Mouse (Mus musculus) kidney, postnatal 25 days (tissue): ENCODE results near the gene Dnaaf3.
"Not testable (repeated sequence)": the region's sequence is repeated elsewhere in the genome, so short reads cannot be mapped to it uniquely, and the experiment has no call there.

Source experiments
- DNase-seq, 2 experiments: peaks; one replicate each; pipeline ENCODE4 v3.0.0; 2021; ENCODE audit warnings: mixed read lengths in 2 of 2

Gene Dnaaf3

DNA sequence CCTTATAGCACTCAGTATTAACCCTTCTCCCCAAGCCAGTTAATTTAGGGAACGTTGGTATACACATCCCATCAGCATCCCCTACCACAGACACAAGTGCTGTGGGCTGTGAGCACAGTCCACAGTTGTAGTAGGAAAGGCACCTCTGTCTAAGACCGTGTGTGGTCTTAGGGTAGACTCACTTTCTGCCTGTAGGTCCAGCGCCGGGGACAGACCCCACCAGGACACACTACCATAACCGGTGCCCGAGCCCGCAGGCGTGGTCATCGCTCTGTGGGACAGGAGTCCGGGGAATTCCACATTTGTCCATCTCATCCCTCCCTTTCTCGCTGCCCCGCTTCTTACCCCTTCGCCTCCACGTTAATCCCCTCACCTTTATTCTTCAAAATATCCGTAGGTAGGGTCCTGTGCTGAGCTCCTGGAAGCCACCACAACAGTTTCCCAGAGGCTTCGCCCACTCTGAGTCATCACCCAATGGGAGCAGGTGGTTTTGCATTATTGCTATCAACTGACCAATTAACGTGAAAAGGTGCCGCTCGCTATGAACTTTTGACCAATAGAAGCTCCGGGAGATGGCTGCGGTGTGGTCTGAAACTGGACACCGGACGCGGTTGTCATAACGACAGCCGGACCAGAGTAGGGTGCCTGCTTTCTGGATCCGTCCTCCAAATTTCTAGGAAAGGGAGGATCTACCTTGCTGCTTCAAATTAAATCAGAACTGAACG, at the start of gene Dnaaf3:
Gene Dnaaf3 (minus strand): TSS at position 449 of the 725 bp plus-strand sequence.
- peak; percentile 81 to 92 for DNase-seq

DNA sequence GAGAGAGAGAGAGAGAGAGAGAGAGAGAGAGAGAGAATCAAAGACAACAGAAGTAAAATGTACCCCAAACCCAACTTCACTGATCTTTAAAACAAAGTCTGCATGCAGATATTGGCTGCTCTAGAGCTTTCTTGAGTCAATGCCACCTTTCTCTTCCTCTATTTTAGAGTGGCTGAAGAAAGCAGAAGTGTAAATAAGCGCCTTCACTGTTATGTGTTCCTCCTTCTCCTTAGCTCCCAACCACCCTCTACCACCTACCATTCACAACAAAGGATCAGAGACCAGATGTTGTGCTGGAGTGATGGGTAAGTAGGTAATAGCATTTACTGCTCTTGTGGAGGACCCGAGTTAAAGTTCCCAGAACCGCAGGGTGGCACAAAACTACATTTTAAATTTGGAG, 49.2 kb upstream of the Dnaaf3 start:
- DNase-seq, result not testable (repeated sequence)

DNA sequence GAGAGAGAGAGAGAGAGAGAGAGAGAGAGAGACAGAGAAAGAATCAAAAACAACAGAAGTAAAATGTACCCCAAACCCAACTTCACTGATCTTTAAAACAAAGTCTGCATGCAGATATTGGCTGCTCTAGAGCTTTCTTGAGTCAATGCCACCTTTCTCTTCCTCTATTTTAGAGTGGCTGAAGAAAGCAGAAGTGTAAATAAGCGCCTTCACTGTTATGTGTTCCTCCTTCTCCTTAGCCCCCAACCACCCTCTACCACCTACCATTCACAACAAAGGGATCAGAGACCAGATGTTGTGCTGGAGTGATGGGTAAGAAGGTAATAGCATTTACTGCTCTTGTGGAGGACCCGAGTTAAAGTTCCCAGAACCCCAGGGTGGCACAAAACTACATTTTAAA, 40.1 kb upstream of the Dnaaf3 start:
- not testable (repeated sequence) for DNase-seq

DNA sequence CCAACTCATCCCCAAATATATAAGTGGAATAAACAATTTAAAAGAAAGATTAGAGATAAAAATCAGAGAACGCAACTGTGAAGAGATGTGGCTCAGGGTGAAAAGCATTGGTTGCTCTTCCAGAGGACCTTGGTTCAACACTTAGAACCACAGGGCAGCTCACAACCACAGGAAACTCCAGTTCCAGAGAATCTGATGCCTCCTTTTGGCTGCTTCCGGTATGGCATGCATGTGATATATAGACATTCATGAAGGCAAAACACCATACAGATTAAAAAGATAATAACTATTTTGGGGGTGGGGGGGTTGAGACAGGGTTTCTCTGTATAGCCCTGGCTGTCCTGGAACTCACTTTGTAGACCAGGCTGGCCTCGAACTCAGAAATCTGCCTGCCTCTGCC, 30.4 kb upstream of the Dnaaf3 start:
- no peak for DNase-seq

DNA sequence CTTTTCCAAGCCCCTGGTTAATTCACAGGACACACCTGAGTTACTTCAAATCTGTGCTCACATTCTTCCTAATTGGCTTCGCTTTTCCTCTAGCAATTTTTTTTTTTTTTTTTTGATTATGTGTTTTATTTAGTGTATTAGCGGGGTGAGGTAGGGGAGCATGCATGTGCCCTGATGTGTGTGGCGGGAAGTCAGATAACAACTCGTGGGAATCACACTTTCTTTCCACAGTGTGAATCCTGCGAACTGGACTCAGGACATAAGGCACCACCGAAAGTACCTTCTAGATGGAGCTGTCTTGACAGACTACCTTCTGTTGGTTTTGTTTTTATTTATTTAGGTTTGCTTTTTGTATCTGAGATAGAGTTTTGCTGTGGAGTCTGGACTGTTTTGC, 24.9 kb upstream of the Dnaaf3 start:
- DNase-seq, result no peak

DNA sequence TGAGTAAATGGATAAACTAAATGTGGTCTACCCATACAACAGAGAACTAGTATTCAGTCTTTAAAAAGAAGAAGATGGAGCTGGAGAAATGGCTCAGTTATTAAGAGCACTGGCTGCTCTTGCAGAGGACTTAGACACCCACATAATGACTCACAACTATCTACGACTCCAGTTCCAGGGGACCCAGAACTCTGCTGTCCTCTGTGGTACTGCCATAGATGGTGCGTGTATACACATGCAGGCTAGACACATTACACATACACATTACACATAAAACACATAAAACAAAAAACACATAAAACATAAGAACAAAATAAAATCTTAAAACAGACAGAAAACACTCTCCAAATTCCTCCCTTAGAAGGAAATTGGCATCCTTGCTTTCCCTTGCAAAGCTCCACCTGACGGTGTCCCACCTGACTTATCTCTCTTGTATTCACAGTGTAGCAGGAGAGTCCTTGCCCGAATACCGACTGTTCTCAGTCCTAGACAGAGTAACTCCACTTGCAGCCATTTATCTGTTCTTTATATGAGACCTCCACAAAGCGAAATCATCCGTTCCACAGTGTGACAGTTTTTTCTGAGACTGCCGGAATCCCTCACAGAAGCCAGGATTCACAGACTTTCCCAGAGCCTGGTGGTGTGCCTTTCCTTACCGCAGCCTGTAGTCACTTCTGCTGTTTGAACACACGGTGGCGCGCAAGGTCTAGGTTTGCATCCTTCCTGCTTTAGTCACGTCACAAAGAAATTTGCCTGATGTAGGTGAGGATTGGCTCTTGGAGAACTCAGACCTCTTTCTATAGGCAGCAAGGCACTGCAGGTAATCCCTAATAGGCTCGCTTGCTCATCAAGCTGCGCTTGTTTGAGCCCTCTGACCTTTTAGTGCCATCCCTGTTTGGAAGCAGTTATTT, 24.3 kb upstream of the Dnaaf3 start:
- DNase-seq, result peak; percentile 74 to 75

DNA sequence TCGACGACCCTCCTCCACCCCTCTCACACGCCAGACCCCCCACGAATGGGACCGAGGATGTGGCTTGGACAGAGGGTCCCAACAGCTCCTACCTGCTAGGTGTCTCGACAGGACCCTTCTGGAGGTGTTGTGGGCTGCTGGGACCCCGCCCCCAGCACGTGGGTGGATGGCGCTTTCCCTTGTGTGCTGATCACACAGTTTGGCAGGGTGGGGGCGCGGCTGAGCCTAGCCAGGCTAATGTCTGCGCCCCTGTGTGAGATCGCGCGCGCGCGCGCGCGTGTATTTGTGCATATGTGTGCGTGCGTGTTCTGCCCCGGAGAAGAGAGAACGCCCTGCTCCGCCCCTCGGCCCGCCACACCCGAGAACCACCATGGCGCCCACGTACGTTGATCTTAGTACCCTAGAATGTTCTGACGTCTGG, 15.0 kb upstream of the Dnaaf3 start, which contains the start of gene Syt5:
Gene Syt5 (minus strand): TSS at position 321 of the 421 bp plus-strand sequence.
- no peak for DNase-seq

DNA sequence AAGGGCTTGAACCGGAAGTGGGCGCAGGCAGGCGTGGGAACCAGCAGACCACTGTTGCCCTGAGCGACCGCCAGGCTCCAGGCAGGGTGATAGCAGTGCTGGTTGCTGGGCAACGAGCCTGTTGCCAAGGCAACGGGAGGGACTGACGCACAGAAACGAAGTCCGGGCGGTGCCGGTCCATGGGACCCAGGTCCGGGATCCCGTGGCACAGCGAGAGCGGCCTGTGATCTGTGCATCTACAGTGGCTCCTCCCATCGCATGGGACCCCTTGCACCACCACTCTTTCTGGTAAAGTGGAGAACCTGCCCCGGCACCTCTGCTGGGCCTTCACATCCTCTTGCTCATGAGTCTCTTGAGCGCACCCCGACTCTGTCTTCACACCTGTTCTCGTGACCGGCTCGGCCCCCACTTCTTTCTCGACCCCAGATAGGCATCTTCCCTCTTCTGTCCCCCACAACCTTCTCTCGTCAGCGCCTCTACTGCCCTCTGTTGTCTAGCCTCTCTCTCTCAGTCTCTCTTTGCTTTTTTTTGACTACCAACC, 14.4 kb upstream of the Dnaaf3 start:
- peak; percentile 38 to 72 for DNase-seq

DNA sequence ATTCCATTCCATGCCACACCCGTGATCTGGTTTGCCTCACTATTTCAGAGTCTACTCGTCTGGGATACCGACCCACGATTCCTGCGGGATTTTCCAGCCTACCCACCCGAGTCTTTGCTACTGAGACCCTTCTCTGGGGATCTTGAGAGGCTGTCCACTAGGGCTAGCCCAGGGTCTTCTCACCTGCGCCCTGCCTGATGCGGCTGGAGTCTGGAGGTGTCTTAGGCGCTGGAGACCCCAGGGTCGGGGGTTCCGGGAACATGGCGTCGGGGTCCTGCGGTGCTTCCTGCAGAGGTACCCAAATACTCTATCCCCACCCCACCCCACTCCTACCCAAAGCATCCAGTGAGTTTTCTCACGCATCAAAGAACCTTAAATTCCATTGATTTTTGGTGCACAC, 13.8 kb upstream of the Dnaaf3 start:
- DNase-seq, result no peak

DNA sequence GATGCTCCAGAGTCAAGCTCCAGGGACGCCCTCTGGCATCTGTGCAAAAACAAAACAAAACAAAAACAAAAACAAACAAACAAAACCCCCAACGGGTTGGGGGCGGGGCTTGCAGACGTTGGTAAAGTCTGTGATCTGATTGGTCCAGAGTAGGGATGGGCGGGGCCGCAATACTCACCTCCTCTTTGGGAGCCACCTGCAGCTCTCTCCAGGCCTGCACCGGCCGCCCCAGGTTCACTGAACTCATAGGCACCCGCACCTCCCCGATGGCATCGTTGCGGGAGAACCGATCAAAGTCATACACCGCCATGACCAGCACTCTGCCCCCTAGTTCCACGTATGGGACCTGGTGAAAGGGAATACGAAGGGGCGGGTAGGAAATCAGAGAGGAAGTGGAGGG, 9.8 kb upstream of the Dnaaf3 start:
- no peak for DNase-seq

DNA sequence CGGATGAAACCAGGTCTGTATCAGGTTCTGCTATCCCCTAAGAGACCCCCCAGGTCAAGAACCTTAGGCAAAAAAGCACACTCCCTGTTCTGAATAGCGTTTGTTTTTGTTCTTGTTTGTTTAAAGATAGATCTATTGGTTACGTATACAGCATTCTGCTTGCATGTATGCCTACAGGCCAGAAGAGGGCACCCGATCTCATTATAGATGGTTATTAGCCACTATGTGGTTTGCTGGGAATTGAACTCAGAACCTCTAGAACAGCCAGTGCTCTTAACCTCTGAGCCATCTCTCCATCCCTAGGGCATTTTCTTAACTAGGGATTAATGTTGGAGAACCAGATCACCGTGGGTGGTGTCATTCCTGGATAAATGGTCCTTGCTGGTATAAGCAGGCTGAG, 9.1 kb upstream of the Dnaaf3 start:
- no peak for DNase-seq

DNA sequence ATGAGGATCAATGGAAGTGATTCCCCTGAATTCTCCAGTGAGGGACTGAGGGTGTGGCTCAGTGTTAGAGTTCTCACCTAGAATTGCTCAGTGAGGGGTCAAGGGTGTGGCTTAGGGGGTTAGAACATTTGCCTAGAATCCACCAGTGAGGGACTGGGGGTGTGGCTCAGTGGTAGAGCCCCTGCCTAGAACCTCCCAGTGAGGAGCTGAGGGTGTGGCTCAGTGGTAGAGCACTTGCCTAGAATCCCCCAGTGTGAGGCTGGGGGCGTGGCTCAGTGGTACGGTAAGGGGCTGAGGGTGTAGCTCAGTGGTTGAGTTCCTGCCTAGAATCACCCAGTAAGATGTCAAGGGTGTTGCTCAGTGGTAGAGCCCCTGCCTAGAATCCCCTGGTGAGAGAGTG, 6.8 kb upstream of the Dnaaf3 start:
- no peak for DNase-seq

DNA sequence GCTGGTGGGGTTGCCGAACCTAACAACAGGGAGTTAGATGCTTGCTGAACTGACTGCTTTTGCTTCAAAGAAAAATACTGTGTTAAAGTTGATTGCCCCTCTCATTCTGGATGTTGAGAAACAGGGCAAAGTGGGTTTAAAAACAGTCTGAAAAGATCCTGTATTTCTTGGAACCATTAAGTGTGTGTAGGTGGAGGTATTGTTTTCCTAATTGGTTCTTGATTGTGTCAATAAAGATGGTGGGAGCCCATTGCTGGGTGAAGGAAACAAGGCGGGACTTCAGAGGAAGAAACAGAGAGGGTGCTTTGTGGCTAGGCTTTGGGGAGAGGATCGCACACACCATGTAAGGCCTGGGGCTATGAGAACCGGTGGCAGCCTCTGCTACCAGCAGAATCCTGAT, 4.9 kb upstream of the Dnaaf3 start:
- DNase-seq, result no peak

DNA sequence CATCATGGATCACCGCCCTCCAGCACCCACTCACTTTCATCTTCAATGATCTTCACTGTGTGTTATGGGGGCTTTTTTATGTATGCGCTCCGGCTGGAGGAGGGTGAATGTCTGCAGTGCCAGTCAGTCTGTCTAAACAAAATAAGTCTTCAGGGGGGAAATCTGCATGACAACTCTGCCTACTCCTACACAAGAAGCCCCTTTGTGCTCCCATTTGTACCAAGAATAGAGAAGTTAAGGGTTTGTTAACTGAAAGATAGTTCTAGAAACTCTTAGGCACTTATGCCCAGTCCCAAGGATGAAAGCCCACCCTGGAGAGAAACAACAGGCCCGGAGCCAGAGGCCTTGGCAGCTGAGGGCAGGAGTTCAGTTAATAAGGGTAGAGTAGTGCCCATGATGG, 4.1 kb upstream of the Dnaaf3 start:
- no peak for DNase-seq

DNA sequence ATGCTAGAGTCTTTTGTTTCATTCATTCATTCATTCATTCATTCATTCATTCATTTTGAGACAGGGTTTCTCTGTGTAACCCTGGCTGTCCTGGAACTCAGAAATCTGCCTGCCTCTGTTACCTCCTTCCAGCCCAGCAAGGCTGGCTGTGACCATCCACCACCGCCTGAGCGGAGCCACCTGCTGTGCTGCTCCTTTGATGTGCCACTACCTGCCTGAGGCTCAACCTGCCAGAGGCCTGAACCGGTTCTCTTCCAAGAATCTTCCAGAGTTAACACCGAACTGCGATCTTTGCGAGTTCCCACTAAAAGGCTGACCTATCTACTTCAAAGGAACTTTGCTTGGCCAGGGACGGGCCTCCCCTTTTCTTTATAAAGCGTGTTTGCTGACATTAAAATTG, 2.1 kb downstream of the Dnaaf3 start:
- not testable (repeated sequence) for DNase-seq

DNA sequence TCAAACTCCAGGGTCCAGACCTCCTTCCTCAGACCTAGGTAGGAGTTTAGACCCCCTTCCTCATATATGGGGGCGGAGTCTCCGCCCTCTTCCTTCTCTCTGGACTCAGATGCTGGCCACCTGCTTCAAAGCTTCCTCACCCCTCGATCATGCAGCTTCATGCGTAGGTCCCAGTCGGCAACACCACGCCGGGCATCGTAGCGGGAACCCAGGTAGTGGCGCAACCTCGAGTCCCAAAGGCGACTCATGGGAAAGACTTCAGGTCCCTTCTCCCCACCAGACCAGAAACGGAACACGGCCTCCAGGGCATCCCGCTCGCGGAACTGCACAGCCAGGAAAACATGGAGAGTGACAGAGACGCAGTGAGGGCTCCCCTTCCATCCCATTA, 5.0 kb downstream of the Dnaaf3 start:
- DNase-seq, result no peak

DNA sequence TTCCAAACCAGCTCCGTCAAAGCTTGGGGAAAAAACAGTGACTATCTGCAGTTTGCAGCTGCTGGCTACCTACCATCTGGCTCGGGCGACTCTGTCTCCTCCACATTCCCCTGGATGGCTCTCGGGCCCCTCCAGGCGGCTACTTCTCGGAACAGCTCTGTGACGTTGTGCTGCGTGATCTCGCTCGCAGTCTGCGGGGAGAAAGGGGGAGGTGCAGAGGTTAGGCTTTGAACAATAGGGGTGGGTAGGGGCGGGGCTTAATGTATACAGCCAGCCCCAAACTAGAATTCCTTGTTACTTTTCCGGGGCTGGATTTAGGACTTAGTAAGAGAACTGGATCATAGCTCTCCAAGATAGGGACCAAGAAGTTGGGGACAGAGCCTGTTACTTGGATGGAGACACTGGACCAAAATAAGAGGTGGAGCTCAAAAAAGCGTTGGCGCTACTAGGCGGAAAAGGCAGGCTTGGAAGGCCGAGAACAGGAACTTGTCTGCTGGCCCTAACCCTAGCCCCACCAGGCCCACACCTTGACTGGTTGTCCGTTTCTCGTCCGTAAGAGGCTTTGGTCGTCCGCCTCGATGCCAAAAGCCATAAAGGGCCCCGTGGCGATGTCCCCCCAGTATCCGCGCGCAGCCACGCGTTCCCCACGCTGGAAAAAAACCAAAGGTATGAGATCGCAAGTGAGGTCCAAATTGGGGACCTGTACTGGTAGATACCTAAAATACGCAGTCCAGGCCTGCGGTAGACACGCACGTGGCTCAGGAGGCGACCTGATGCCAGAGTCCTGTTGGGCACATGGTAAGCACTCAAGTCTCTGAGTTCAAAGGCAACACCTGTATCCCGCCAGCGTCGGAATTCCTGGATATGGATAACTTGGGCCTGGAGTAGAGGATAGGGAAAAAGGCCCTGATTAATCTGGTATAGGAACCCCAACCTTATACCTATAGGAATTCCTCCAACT, 5.6 kb downstream of the Dnaaf3 start:
- peak; percentile 73 to 80 for DNase-seq

DNA sequence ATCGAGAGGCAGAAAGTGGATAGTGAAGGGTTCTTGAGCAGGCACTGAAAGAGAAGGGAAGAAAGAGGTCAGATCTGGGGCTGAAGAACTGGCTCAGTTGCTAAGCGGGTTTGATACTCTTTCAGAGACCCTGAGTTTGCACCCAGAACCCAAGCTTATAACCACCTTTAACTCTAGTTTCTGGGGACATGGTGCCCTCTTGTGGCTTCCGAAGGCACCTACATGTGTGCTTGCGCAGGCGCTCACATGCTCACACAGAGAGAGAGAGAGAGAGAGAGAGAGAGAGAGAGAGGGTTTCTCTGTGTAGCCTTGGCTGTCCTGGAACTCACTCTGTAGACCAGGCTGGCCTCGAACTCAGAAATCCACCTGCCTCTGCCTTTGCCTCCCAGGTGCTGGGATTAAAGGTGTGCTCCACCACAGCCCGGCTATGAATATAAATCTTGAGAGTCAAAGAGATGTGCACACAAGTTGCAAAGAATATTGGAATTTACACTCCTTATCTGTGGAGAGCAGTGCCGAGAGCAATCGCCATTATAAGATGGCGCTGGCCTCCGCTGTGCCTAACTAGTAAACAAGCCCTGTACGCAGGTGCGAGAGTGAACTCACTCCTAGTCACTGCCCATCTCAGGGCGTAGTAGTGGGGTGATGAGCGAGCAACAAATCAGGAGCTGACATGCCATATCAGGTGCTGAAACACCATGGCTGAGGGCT, 7.9 kb downstream of the Dnaaf3 start, which contains the start of gene Tnni3:
Gene Tnni3 (minus strand): TSS at position 18 of the 711 bp plus-strand sequence.
- peak; percentile 48 to 54 for DNase-seq

DNA sequence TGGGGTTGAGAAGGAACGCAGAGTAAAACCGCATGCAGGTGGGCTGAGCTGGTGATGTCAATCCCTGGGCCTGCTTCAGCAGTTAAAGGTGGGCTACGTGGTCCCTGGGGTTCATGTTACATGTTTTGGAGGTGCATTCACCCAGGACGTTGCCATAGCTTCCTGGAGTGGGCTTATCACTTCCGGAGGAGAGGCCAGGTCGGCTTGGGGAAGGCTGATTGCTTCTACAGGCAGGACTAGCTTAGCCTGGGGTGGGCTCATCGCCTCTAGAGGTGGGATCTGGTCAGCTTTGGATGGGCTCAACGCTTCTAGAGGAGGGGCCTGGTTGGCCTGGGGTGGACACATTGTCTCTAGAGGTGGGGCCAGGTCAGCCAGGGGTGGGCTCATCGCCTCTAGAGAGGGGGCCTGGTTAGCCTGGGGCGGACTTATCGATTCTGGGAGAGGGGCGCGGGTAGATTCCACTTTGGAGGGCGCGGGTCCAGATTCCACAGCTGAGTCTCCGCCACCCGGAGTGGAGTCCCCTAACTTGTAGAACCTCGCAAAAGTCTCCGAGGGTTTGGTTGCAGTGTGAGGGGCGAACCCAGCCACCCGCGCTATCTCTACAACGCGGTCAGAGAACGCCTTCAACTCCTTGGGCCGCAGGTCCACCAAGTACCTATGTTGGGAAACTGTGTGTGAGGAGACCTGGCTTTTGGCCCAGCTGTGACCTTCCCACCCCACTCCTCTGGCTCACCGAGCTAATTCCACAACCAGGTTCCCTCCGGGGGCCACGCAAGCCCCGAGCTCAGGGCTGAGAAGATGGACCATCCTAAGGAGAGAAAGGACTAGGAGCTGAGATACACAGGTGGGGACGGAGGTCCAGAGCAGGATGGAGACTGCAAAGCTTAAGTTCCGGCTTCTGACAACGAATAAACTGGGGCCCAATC, 8.8 kb downstream of the Dnaaf3 start:
- no peak for DNase-seq

DNA sequence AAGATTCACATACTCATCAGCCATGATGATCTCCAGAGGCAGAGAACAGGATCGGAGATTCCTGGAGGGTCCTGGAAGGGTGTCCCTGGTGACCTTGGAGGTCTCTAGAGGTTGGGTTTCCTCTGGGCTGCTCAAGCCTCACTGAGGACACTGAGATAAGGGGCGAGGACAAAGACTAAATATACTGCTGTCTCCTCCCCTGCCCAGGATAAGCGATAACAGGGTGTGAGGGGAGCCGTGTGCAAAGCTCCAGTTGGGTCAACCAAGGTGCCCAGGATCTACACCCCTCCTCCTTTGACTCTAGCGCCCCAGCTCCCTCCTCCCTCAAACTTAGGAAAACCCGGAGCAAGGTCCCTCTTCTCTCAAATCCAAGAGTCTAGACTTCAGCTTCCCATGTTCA, 10.0 kb downstream of the Dnaaf3 start:
- DNase-seq, result no peak
